Mouse (Mus musculus) spleen, embryonic (tissue): ENCODE data around the gene Gm27021.

Experiments used
- CTCF ChIA-PET: fragments of 350-600 bp; sonication (Branson Sonifier 250); formaldehyde crosslinking; loops from one replicate; lab custom pipeline; 2022; lab: Charles Lee

Gene Gm27021

GRCm38 (mm10) chr8:120686576-120686975 lies 18.7 kb upstream of the Gm27021 start:
- CTCF ChIA-PET, result interaction anchor here (0.6 to 1.1 kb wide), 4 partner anchors 12 to 110 kb away, joined by 3 to 7 read pairs (median 4); no protein-coding TSS in a partner anchor

DNA sequence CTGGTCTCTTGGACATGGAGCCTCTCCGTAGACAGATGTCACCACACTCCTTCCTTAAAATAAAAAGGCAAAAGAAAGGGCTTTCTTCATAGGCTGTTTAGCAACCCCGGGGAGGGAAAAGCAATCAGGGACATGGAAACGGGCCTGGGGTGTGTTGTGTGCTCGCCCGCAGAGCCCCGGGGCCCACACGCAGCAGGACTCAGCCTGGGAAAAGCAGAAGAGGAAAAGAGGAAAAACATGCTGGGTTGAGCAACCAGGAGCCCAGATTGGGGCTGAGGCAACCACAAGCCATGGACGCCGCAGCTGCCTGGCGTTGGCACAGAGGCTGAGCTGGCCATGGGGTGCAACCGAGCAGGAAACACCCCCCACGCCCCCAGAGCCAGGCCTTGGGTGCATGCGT lies 18.2 kb upstream of the Gm27021 start:
- CTCF ChIA-PET, result interaction anchor here (1.0 to 1.8 kb wide), 3 partner anchors 12 to 110 kb away, joined by 3 to 7 read pairs (median 4); no protein-coding TSS in a partner anchor

DNA sequence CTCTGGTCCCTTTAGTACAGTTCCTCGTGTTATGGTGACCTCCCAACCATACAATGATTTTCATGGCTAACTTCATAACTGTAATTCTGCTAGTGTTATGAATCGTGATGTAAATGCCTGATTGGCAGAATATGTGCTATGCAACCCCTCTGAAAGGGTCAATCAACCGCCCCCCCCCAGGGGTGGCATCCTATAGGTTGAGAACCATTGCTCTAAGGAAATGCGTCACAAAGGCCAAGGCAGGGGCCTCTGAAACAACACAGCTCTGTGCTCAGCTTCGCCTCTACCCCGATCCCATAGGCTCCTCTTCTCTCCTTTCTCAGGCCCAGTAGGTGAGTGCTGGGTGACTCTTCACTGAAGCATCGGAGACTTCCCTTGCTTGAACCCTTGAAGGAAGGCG lies 17.7 kb upstream of the Gm27021 start:
- CTCF ChIA-PET, result interaction anchor here (0.5 to 1.8 kb wide), 2 partner anchors 86 to 111 kb away, joined by 4 read pairs; no protein-coding TSS in a partner anchor

DNA sequence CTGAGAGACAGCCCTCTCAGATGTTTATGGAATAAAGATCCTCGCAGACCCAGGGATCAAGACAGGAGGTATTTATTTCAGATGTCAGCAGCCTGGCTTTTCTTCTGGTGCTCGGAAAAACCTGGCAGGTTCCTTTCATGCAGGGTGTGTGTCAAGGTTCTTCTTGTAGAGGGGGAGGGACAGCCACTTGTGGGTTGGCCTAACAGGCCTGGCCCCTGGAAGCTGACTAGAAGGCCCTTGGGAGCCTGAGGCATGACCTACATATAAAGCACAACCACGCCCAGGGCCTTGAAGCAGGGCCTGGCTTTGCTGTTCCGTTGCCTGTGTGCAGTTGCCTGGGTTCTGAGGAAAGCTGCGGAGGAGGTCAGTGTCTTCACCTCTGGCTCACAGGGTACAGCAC lies 17.2 kb upstream of the Gm27021 start:
- CTCF ChIA-PET, result interaction anchor here (0.5 to 1.8 kb wide), 2 partner anchors 85 to 111 kb away, joined by 4 read pairs; no protein-coding TSS in a partner anchor

- CTCF ChIA-PET, result interaction anchor here (0.6 to 1.6 kb wide), 5 partner anchors 9 to 730 kb away, joined by 3 to 7 read pairs (median 4); no protein-coding TSS in a partner anchor
Measured at GRCm38 (mm10) chr8:120684082-120684481, 16.2 kb upstream of the Gm27021 start.

DNA sequence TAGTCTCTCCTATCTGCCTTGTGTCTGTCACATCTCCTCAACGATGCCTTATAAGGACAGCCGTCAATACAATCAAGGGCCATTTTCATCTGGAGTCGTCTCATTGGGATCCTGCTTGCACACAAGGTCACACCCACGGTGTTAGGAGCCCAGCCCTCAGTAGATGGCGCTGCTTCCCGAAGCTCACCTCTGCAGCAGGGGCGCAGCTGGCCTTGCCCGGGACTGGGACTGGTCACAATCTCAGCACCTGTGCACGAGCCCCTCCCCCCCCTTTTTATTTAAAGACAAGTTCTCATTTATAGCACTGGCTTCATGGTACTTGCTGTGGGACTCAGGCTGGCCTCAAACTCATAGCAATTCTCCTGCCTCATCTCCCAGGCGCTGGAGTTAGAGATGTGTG lies 15.7 kb upstream of the Gm27021 start:
- CTCF ChIA-PET, result interaction anchor here (0.8 to 1.6 kb wide), 4 partner anchors 64 to 730 kb away, joined by 3 to 7 read pairs (median 4); no protein-coding TSS in a partner anchor

DNA sequence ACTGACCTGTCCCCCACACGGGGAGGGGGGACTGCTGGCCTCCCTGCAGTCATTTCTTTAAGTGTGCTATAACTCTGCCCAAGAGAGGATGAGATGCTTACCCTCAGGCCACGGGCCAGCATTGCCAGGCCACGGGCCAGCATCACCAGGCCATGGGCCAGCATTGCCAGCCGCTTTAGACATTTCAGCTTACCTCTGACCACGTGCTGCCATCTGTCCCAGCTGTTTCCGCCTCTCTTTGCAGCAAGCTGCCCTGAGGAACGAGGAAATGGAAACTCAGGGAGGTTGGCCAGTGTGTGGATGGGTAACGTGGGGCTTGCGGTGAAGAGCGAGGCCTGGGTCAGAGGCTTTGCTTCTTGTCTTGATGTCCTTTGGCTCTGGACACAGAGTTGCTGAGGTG lies 13.2 kb upstream of the Gm27021 start:
- CTCF ChIA-PET, result interaction anchor here (0.8 to 3.4 kb wide), 4 partner anchors 113 to 127 kb away, joined by 4 to 17 read pairs (median 6); no protein-coding TSS in a partner anchor

- CTCF ChIA-PET, result interaction anchor here (0.5 to 3.4 kb wide), 12 partner anchors 16 to 203 kb away, joined by 3 to 17 read pairs (median 4); no protein-coding TSS in a partner anchor
Measured at GRCm38 (mm10) chr8:120680405-120680804, 12.5 kb upstream of the Gm27021 start.

- CTCF ChIA-PET, result interaction anchor here (0.5 to 3.4 kb wide), 13 partner anchors 16 to 1168 kb away, joined by 3 to 17 read pairs (median 4); no protein-coding TSS in a partner anchor
Measured at GRCm38 (mm10) chr8:120679629-120680387, 11.9 kb upstream of the Gm27021 start.

- CTCF ChIA-PET, result interaction anchor here (0.6 to 3.4 kb wide), 3 partner anchors 40 to 129 kb away, joined by 6 to 17 read pairs (median 9); no protein-coding TSS in a partner anchor
Measured at GRCm38 (mm10) chr8:120678447-120678846, 10.6 kb upstream of the Gm27021 start.

- CTCF ChIA-PET, result no interaction called here
Measured at GRCm38 (mm10) chr8:120675718-120676117, 7.8 kb upstream of the Gm27021 start.

DNA sequence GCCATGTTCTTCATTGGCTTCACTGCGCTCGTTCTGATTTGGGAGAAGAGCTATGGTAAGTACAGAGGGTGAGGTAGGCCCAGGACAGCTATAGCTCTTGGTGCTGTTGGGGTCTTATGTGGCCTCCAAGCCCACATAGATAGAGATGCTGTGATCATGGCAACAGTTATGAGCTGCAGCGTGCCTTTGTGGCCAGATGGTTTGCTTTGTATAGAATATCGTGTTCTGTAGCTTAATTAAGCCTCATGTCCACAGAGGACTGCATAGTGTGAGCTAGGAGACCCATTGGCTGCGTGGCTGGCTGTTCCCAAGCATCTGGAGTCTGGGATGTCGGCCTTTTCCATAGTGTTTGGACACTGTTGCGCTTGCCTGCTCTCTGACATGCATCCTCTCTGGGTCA lies 5.4 kb upstream of the Gm27021 start:
- CTCF ChIA-PET, result no interaction called here

DNA sequence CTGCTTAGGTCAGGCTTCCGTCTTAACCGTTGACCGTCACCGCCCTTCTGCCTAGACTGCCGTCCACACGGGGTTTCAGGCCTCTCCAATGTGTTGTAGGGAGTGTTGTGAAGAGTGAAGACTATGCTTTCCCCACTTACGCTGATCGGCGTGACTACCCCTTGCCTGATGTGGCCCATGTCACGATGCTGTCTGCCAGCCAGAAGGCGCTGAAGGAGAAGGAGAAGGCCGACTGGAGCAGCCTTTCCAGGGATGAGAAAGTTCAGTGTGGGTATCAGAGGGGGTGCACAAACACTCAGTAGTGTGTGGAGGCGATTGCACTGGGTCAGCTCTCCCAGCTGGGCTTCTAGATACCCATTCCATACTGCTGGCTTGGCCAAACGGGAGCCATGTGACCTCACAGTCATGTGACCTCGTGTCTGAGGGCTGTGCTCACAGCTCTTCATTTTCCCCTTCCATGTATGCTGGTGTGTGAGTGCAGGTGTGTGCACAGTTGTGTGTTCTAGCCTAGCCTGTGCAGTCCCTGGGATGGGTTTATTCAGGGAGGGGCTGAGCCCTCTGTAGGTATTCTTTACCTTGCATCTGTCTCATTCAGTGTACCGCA lies 4.8 kb upstream of the Gm27021 start:
- CTCF ChIA-PET, result no interaction called here

DNA sequence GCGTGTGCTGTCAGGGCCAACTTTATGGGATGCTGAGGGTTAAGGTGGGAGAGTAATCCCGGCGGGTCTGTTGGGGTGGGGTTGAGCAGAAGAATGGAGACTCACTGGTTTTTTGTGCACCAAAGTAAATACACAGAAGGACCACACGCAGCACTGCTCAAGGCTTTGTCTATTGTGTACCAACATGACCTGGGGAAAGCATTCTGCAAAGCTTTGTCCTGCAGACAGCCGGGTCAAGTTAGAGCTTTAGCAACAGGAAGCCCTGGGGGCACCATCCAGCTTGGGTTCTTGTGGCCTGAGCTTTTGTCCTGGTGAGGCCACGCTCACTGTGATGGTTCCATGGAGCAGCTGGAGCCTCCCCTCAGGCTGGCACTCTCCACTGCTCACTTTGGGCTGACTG lies 3.9 kb upstream of the Gm27021 start:
- CTCF ChIA-PET, result interaction anchor here (0.6 kb wide), 1 partner anchor 117 kb away, joined by 6 read pairs; no protein-coding TSS in a partner anchor

GRCm38 (mm10) chr8:120668374-120668905 lies 561 bp upstream of the Gm27021 start, which contains the start of gene Emc8:
Gene Emc8 (minus strand): TSS chr8:120668573.
- CTCF ChIA-PET, result interaction anchor here (0.7 kb wide), 1 partner anchor 1029 kb away, joined by 7 read pairs; no protein-coding TSS in a partner anchor

GRCm38 (mm10) chr8:120666807-120667470 lies 940 bp downstream of the Gm27021 start:
- CTCF ChIA-PET, result no interaction called here

- CTCF ChIA-PET, result interaction anchor here (0.7 kb wide), 1 partner anchor 134 kb away, joined by 3 read pairs; no protein-coding TSS in a partner anchor
Measured at GRCm38 (mm10) chr8:120665726-120666455, 2.0 kb downstream of the Gm27021 start.

GRCm38 (mm10) chr8:120664566-120664965 lies 3.3 kb downstream of the Gm27021 start:
- CTCF ChIA-PET, result interaction anchor here (0.6 kb wide), 1 partner anchor 111 kb away, joined by 3 read pairs; no protein-coding TSS in a partner anchor

GRCm38 (mm10) chr8:120657415-120657814 lies 10.5 kb downstream of the Gm27021 start:
- CTCF ChIA-PET, result no interaction called here
